In the genomic region with DNA sequence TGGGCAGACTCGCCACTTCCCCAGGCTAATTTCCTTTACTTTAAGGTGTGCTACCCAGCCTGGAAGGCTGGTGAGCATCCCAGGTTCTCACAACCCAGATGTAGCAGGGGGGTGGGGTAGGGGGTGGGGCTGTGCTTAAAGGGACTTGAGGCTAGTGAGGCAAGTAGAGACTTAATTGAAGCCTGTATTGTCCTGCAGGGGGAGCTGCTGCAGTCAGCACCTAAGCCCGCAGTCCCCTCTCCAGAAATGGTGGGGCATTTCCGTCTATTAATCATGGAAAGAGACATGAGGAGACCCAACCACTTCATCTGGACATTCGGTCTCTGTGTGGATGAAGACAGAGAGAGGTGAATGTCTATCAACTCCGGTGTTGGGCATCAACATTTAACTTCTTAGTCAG, we compare ENCODE assay signal across 12 mouse cellular contexts. TPM values are rescaled to one million over a fixed set of nuclear protein-coding genes. Genes with fewer than 3 reads are reported as not detected.
DNase-seq lines count a peak whose midpoint lies in the region; ATAC-seq lines count a peak whose summit lies in the region.
"Had no signal": no experiment of that assay in that cellular context is flagged by ENCODE, and none has a peak within 500 bp of the region (broad histone marks: within the 10 kb centered on the region; RNA-seq: fewer than 3 reads in every experiment).

No protein-coding gene starts in this region.

- H3K27ac ChIP-seq in heart, embryonic 13.5 days (replicated peaks), result peak overlapping the region; percentile 69; the same call in 1 of the 2 replicates
- H3K27ac ChIP-seq: forebrain, embryonic 12.5 days; limb, embryonic 12.5 days had no signal

- 39% methylated on average over 5 of the region's 5 CpGs for WGBS in heart, embryonic 13.5 days

- no peak for DNase-seq in heart, postnatal 14 days
- DNase-seq in thymus, postnatal 0 days (ENCODE audit: low spot score), result peak; percentile 47
- no peak for DNase-seq in thymus, postnatal 36 days
- peak; percentile 51 for DNase-seq in retina, postnatal 1 day
- DNase-seq in frontal cortex, postnatal 10 days (ENCODE audit: low spot score in 2 of 2), result no peak
- DNase-seq in yolk sac, embryonic 10.5 days (ENCODE audit: low spot score), result no peak
- DNase-seq: kidney, postnatal 10 days; right cerebral cortex, adult 18-20 months had no signal

- intact Hi-C loops in heart, postnatal 14 days (cut with DNase I), result no loop called here

- H3K4me3 ChIP-seq in heart, embryonic 13.5 days, result peak overlapping the region; percentile 14; the same call in 1 of the 2 replicates
- H3K4me3 ChIP-seq: forebrain, embryonic 12.5 days; limb, embryonic 12.5 days had no signal

- H3K36me3 ChIP-seq in heart, embryonic 13.5 days, result no peaks in the 10 kb centered on the region
- H3K36me3 ChIP-seq: forebrain, embryonic 12.5 days; limb, embryonic 12.5 days had no signal

- H3K9me3 ChIP-seq in heart, embryonic 13.5 days, result no peaks in the 10 kb centered on the region
- H3K9me3 ChIP-seq: forebrain, embryonic 12.5 days; limb, embryonic 12.5 days had no signal

- H3K9ac ChIP-seq in heart, embryonic 13.5 days, result peak overlapping the region; percentile 17; the same call in 1 of the 2 replicates
- H3K9ac ChIP-seq: forebrain, embryonic 12.5 days; limb, embryonic 12.5 days had no signal

- ATAC-seq in heart, embryonic 13.5 days (ENCODE audit: extremely low read depth, insufficient number of reproducible peaks, low FRiP score, low TSS enrichment), result no peak
- ATAC-seq in erythroblast, adult 5-6 weeks (replicated peaks; ENCODE audit: low FRiP score, poor library complexity, severe bottlenecking), result peak; percentile 38; the same call in 1 of the 2 replicates

- peak overlapping the region; percentile 51 for H3K4me2 ChIP-seq in heart, embryonic 13.5 days
- H3K4me2 ChIP-seq: forebrain, embryonic 12.5 days; limb, embryonic 12.5 days had no signal

- H3K27me3 ChIP-seq in heart, embryonic 13.5 days (replicated peaks), result peaks cover 31% of the 10 kb centered on the region

- peaks cover 18% of the 10 kb centered on the region for H3K4me1 ChIP-seq in heart, embryonic 13.5 days
- H3K4me1 ChIP-seq: forebrain, embryonic 12.5 days; limb, embryonic 12.5 days had no signal

RNA-seq across cellular contexts. Expression of a gene that starts 5.4 kb away (rescaled TPM):
- polyA plus RNA-seq in heart, embryonic 13.5 days (2015; fragmentation: Nextera tagmentation; extraction: Ambion mirVana), result 2.8 and 4.7 TPM in 2 replicates
- total RNA-seq in heart, postnatal 14 days (2021), result not detected
- 1.1 and 1.8 TPM in 2 replicates for polyA plus RNA-seq in thymus, postnatal 0 days (2015; fragmentation: Nextera tagmentation; extraction: Ambion mirVana)
- total RNA-seq in erythroblast, adult 5-6 weeks (2015; ENCODE audit: low replicate concordance), result 45.9 and 46.2 TPM in 2 replicates
- 26.5 and 53.9 TPM in 2 replicates for total RNA-seq in erythroblast, adult 5-6 weeks (2017; ENCODE audit: low replicate concordance)

RNA-seq across cellular contexts. Expression of a gene that starts 24.7 kb away (rescaled TPM):
- 16.2 and 16.4 TPM in 2 replicates for polyA plus RNA-seq in heart, embryonic 13.5 days (2015; fragmentation: Nextera tagmentation; extraction: Ambion mirVana)
- total RNA-seq in heart, postnatal 14 days (2021), result 10 to 100 TPM; 19.4 to 20.4 TPM
- 8.0 and 10.8 TPM in 2 replicates for polyA plus RNA-seq in thymus, postnatal 0 days (2015; fragmentation: Nextera tagmentation; extraction: Ambion mirVana)
- total RNA-seq in erythroblast, adult 5-6 weeks (2015; ENCODE audit: low replicate concordance), result 26.3 and 27.9 TPM in 2 replicates
- 31.6 and 53.1 TPM in 2 replicates for total RNA-seq in erythroblast, adult 5-6 weeks (2017; ENCODE audit: low replicate concordance)

RNA-seq across cellular contexts. Expression of a gene that starts 32.8 kb away (rescaled TPM):
- polyA plus RNA-seq in heart, embryonic 13.5 days (2015; fragmentation: Nextera tagmentation; extraction: Ambion mirVana), result 29.8 and 30.9 TPM in 2 replicates
- total RNA-seq in heart, postnatal 14 days (2021), result 10 to 100 TPM in 1 of 2 experiments, 1 to 10 TPM in 1; 9.8 to 10.9 TPM
- polyA plus RNA-seq in thymus, postnatal 0 days (2015; fragmentation: Nextera tagmentation; extraction: Ambion mirVana), result 18.8 and 20.7 TPM in 2 replicates
- total RNA-seq in erythroblast, adult 5-6 weeks (2015; ENCODE audit: low replicate concordance), result 4.0 and 6.3 TPM in 2 replicates
- total RNA-seq in erythroblast, adult 5-6 weeks (2017; ENCODE audit: low replicate concordance), result 2.8 and 2.9 TPM in 2 replicates

RNA-seq across cellular contexts. Expression of a gene that starts 53.2 kb away (rescaled TPM):
- polyA plus RNA-seq in heart, embryonic 13.5 days (2015; fragmentation: Nextera tagmentation; extraction: Ambion mirVana), result 0.31 TPM in 1 of 2 replicates, not detected in the other
- not detected for total RNA-seq in heart, postnatal 14 days (2021)
- 0.44 and 0.50 TPM in 2 replicates for polyA plus RNA-seq in thymus, postnatal 0 days (2015; fragmentation: Nextera tagmentation; extraction: Ambion mirVana)
- total RNA-seq in erythroblast, adult 5-6 weeks (2015; ENCODE audit: low replicate concordance), result not detected in 2 replicates
- total RNA-seq in erythroblast, adult 5-6 weeks (2017; ENCODE audit: low replicate concordance), result not detected in 2 replicates
- polyA plus RNA-seq: forebrain, embryonic 12.5 days; limb, embryonic 12.5 days had no signal

Comparison
In these comparisons a context has a peak if more than half of its experiments do, and no peak if none do; other contexts are left out.
1. DNase-seq: peak in thymus, postnatal 0 days (single experiment) and retina, postnatal 1 day (single experiment); none in heart, postnatal 14 days (0 of 2), thymus, postnatal 36 days (0 of 2), frontal cortex, postnatal 10 days (0 of 2) and yolk sac, embryonic 10.5 days (single experiment).
2. RNA of a gene that starts 5.4 kb away (total RNA-seq): 26.5 to 53.9 TPM in erythroblast, adult 5-6 weeks; not detected in heart, postnatal 14 days; every median in the first group is over 10 times any median in the second.